Mouse (Mus musculus): Measurements from ENCODE around the gene Gm45753. TPM values are rescaled to one million over a fixed set of nuclear protein-coding genes. Genes with fewer than 3 reads are reported as not detected.

Gene Gm45753
- polyA plus RNA-seq, 1 experiment from 2014 or later = not detected

GRCm38 (mm10) chr8:45266993-45267392 lies 41.3 kb downstream of the Gm45753 start:
- Histone ChIP-seq H3K36me3 (ENCODE audit: control insufficient read depth, insufficient read depth, low read length) (no peaks in the 10 kb centered on the region), H3K27me3 (ENCODE audit: control insufficient read depth, insufficient read depth, low read length) (no peaks in the 10 kb centered on the region), H3K9ac (replicated peaks; ENCODE audit: low read depth, low read length) (no peak overlapping the region), H3K4me1 (ENCODE audit: control insufficient read depth, insufficient read depth, low read length) (no peaks in the 10 kb centered on the region; the same call in 1 of the 2 replicates), H3K9me3 (ENCODE audit: control insufficient read depth, low read depth, low read length) (no peaks in the 10 kb centered on the region), H3K27ac (ENCODE audit: low read length) (no peak overlapping the region), H3K4me3 (ENCODE audit: low read depth, low read length) (no peak overlapping the region), H3K4me2 (replicated peaks; ENCODE audit: low read depth, low read length) (no peak overlapping the region)
- peak; percentile 59; the same call in 1 of the 2 replicates for ATAC-seq (ENCODE audit: insufficient number of reproducible peaks, insufficient read depth, low FRiP score, low read depth)
- WGBS = 50% methylated on average over 8 of the region's 8 CpGs

- Histone ChIP-seq H3K36me3 (ENCODE audit: control insufficient read depth, insufficient read depth, low read length) (no peaks in the 10 kb centered on the region), H3K27ac (ENCODE audit: low read length) (no peak overlapping the region), H3K4me3 (ENCODE audit: low read depth, low read length) (no peak overlapping the region), H3K9me3 (ENCODE audit: control insufficient read depth, low read depth, low read length) (no peaks in the 10 kb centered on the region), H3K27me3 (ENCODE audit: control insufficient read depth, insufficient read depth, low read length) (no peaks in the 10 kb centered on the region), H3K4me1 (ENCODE audit: control insufficient read depth, insufficient read depth, low read length) (no peaks in the 10 kb centered on the region; the same call in 1 of the 2 replicates), H3K9ac (replicated peaks; ENCODE audit: low read depth, low read length) (no peak overlapping the region), H3K4me2 (replicated peaks; ENCODE audit: low read depth, low read length) (no peak overlapping the region)
- ATAC-seq (ENCODE audit: insufficient number of reproducible peaks, insufficient read depth, low FRiP score, low read depth) = no peak
- 74% methylated on average over 4 of the region's 4 CpGs for WGBS
Observed at GRCm38 (mm10) chr8:45264918-45265317, 43.3 kb downstream of the Gm45753 start.

- no peaks in the 10 kb centered on the region for H3K9me3 ChIP-seq (ENCODE audit: control insufficient read depth, low read depth, low read length)
- H3K9ac ChIP-seq (replicated peaks; ENCODE audit: low read depth, low read length) = no peak overlapping the region
- H3K4me1 ChIP-seq (ENCODE audit: control insufficient read depth, insufficient read depth, low read length) = no peaks in the 10 kb centered on the region; the same call in 1 of the 2 replicates
- H3K4me2 ChIP-seq (replicated peaks; ENCODE audit: low read depth, low read length) = no peak overlapping the region
- H3K4me3 ChIP-seq (ENCODE audit: low read depth, low read length) = no peak overlapping the region
- WGBS = 85% methylated on average over 3 of the region's 3 CpGs
- no peaks in the 10 kb centered on the region for H3K36me3 ChIP-seq (ENCODE audit: control insufficient read depth, insufficient read depth, low read length)
- no peak for ATAC-seq (ENCODE audit: insufficient number of reproducible peaks, insufficient read depth, low FRiP score, low read depth)
- no peaks in the 10 kb centered on the region for H3K27me3 ChIP-seq (ENCODE audit: control insufficient read depth, insufficient read depth, low read length)
- no peak overlapping the region for H3K27ac ChIP-seq (ENCODE audit: low read length)
Observed at GRCm38 (mm10) chr8:45262851-45263250, 45.4 kb downstream of the Gm45753 start.

DNA sequence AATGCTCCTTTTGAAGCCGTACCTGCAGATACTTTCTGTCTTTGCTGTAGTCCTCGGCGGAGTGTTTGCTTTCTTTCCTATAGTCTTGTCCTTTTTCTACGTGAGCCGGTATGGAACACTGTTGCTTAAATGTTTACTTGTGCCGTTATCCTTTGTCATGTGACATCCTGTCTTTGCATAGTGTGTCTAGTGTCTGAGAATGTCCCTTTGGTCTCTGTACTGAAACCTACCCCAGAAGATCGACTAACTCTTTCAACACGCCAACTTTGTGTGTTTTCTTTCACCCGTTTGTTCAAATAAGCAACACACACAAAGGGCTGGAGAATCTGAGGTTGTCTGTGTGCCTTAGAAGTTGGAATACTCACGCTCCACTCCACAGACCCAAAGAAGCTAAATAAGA lies 46.3 kb downstream of the Gm45753 start, which contains the start of gene F11:
Gene F11 (minus strand): TSS at position 112 of the 400 bp plus-strand sequence.
- H3K4me2 ChIP-seq (replicated peaks; ENCODE audit: low read depth, low read length) = no peak within 1 kb of the TSS
- WGBS = 68% methylated on average over 10 of the region's 10 CpGs

GRCm38 (mm10) chr8:45258421-45258820 lies 49.8 kb downstream of the Gm45753 start:
- H3K4me2 ChIP-seq (replicated peaks; ENCODE audit: low read depth, low read length) = no peak overlapping the region
- WGBS = 81% methylated on average over 8 of the region's 8 CpGs
- no peak overlapping the region for H3K4me3 ChIP-seq (ENCODE audit: low read depth, low read length)
- ATAC-seq (ENCODE audit: insufficient number of reproducible peaks, insufficient read depth, low FRiP score, low read depth) = no peak
- no peak overlapping the region for H3K9ac ChIP-seq (replicated peaks; ENCODE audit: low read depth, low read length)
- no peaks in the 10 kb centered on the region for H3K4me1 ChIP-seq (ENCODE audit: control insufficient read depth, insufficient read depth, low read length)
- no peaks in the 10 kb centered on the region for H3K36me3 ChIP-seq (ENCODE audit: control insufficient read depth, insufficient read depth, low read length)
- no peaks in the 10 kb centered on the region for H3K27me3 ChIP-seq (ENCODE audit: control insufficient read depth, insufficient read depth, low read length)
- no peak overlapping the region for H3K27ac ChIP-seq (ENCODE audit: low read length)
- no peaks in the 10 kb centered on the region for H3K9me3 ChIP-seq (ENCODE audit: control insufficient read depth, low read depth, low read length)

More for the DNA sequence above, 46.3 kb downstream of the Gm45753 start, which contains the start of gene F11:
- no peak for ATAC-seq (ENCODE audit: insufficient number of reproducible peaks, insufficient read depth, low FRiP score, low read depth)
- H3K4me3 ChIP-seq (ENCODE audit: low read depth, low read length) = no peak within 1 kb of the TSS
- no peaks in the 10 kb centered on the region for H3K4me1 ChIP-seq (ENCODE audit: control insufficient read depth, insufficient read depth, low read length)
- no peak within 1 kb of the TSS for H3K27ac ChIP-seq (ENCODE audit: low read length)
- no peaks in the 10 kb centered on the region for H3K36me3 ChIP-seq (ENCODE audit: control insufficient read depth, insufficient read depth, low read length)
- no peaks in the 10 kb centered on the region for H3K27me3 ChIP-seq (ENCODE audit: control insufficient read depth, insufficient read depth, low read length)
- no peaks in the 10 kb centered on the region for H3K9me3 ChIP-seq (ENCODE audit: control insufficient read depth, low read depth, low read length)
- no peak within 1 kb of the TSS for H3K9ac ChIP-seq (replicated peaks; ENCODE audit: low read depth, low read length)

DNA sequence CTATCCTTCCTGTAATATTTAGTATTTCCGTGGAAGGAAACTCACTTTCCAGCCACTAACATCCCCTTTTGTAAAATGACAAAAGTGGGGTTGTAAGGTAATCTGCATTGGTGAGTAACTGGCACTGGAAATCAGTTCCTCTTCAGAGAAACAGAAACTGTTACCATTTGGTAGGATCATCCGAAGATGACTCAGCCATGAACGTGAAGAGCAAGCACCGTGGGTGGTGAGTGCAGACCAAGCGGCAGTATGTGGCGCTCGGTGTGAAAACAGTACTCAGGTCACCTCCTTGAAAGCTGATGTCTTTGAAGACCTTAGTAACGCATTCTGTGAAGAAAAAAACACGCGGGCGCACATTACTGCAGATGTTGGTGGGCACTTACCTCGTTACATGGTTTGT lies 53.2 kb downstream of the Gm45753 start:
- WGBS = 83% methylated on average over 12 of the region's 12 CpGs
- Histone ChIP-seq H3K4me3 (ENCODE audit: low read depth, low read length) (no peak overlapping the region), H3K9me3 (ENCODE audit: control insufficient read depth, low read depth, low read length) (no peaks in the 10 kb centered on the region), H3K27me3 (ENCODE audit: control insufficient read depth, insufficient read depth, low read length) (no peaks in the 10 kb centered on the region), H3K27ac (ENCODE audit: low read length) (no peak overlapping the region), H3K4me1 (ENCODE audit: control insufficient read depth, insufficient read depth, low read length) (no peaks in the 10 kb centered on the region), H3K4me2 (replicated peaks; ENCODE audit: low read depth, low read length) (no peak overlapping the region), H3K36me3 (ENCODE audit: control insufficient read depth, insufficient read depth, low read length) (no peaks in the 10 kb centered on the region), H3K9ac (replicated peaks; ENCODE audit: low read depth, low read length) (no peak overlapping the region)
- ATAC-seq (ENCODE audit: insufficient number of reproducible peaks, insufficient read depth, low FRiP score, low read depth) = no peak

- Histone ChIP-seq H3K4me3 (ENCODE audit: low read depth, low read length) (no peak overlapping the region), H3K9ac (replicated peaks; ENCODE audit: low read depth, low read length) (no peak overlapping the region), H3K9me3 (ENCODE audit: control insufficient read depth, low read depth, low read length) (no peaks in the 10 kb centered on the region), H3K36me3 (ENCODE audit: control insufficient read depth, insufficient read depth, low read length) (no peaks in the 10 kb centered on the region), H3K4me1 (ENCODE audit: control insufficient read depth, insufficient read depth, low read length) (no peaks in the 10 kb centered on the region), H3K27me3 (ENCODE audit: control insufficient read depth, insufficient read depth, low read length) (no peaks in the 10 kb centered on the region), H3K4me2 (replicated peaks; ENCODE audit: low read depth, low read length) (no peak overlapping the region), H3K27ac (ENCODE audit: low read length) (no peak overlapping the region)
- WGBS = 70% methylated on average over 8 of the region's 8 CpGs
- ATAC-seq (ENCODE audit: insufficient number of reproducible peaks, insufficient read depth, low FRiP score, low read depth) = no peak
Observed at GRCm38 (mm10) chr8:45254194-45254842, 53.9 kb downstream of the Gm45753 start.

DNA sequence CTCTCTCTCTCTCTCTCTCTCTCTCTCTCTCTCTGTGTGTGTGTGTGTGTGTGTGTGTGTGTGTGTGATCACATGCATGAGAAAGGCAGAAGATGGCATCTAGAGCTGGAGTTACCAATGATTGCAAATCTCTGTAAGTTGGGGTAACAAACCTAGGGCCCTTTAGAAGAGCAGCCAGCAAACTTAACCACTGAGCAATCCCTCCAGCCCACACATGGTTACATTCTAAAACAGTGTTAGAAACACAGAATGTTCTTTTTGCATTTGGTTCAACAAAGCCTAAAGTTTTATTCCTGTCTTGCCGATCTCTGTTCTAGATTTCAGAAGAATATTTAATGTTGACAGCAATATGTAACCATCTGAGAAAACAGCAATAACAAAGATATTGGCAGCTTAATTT lies 54.7 kb downstream of the Gm45753 start:
- Histone ChIP-seq H3K4me2 (replicated peaks; ENCODE audit: low read depth, low read length) (no peak overlapping the region), H3K4me3 (ENCODE audit: low read depth, low read length) (no peak overlapping the region), H3K27me3 (ENCODE audit: control insufficient read depth, insufficient read depth, low read length) (no peaks in the 10 kb centered on the region), H3K4me1 (ENCODE audit: control insufficient read depth, insufficient read depth, low read length) (no peaks in the 10 kb centered on the region), H3K36me3 (ENCODE audit: control insufficient read depth, insufficient read depth, low read length) (no peaks in the 10 kb centered on the region), H3K27ac (ENCODE audit: low read length) (no peak overlapping the region), H3K9me3 (ENCODE audit: control insufficient read depth, low read depth, low read length) (no peaks in the 10 kb centered on the region), H3K9ac (replicated peaks; ENCODE audit: low read depth, low read length) (no peak overlapping the region)
- WGBS = 88% methylated on average over 1 of the region's 1 CpGs
- ATAC-seq (ENCODE audit: insufficient number of reproducible peaks, insufficient read depth, low FRiP score, low read depth) = no peak

DNA sequence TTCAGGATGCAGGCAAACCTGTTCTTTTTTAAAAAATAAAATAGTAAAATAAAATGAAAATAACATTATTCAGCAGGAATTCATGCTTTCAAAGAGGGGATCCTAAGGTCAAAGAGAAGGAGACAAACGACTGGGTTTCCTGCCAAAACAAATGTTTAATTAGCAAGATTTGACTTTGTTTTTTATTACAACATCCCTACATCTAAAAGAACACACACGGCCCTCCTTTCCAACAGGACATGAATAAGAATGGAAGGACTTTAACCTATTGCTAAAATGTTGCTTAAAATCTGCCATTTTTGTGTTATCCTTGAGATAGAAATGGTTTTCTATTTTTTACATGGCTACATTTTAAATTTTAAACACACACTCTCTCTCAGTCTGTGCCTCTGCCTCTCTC lies 55.2 kb downstream of the Gm45753 start:
- no peak overlapping the region for H3K4me2 ChIP-seq (replicated peaks; ENCODE audit: low read depth, low read length)
- no peaks in the 10 kb centered on the region for H3K4me1 ChIP-seq (ENCODE audit: control insufficient read depth, insufficient read depth, low read length)
- H3K4me3 ChIP-seq (ENCODE audit: low read depth, low read length) = no peak overlapping the region
- no peak overlapping the region for H3K27ac ChIP-seq (ENCODE audit: low read length)
- no peak for ATAC-seq (ENCODE audit: insufficient number of reproducible peaks, insufficient read depth, low FRiP score, low read depth)
- WGBS = 43% methylated on average over 2 of the region's 2 CpGs
- H3K9ac ChIP-seq (replicated peaks; ENCODE audit: low read depth, low read length) = no peak overlapping the region
- H3K36me3 ChIP-seq (ENCODE audit: control insufficient read depth, insufficient read depth, low read length) = no peaks in the 10 kb centered on the region
- no peaks in the 10 kb centered on the region for H3K9me3 ChIP-seq (ENCODE audit: control insufficient read depth, low read depth, low read length)
- no peaks in the 10 kb centered on the region for H3K27me3 ChIP-seq (ENCODE audit: control insufficient read depth, insufficient read depth, low read length)
